Mouse (Mus musculus): ENCODE results near the gene Foxk1. TPM values are rescaled to one million over a fixed set of nuclear protein-coding genes. Genes with fewer than 3 reads are reported as not detected.

Gene Foxk1
- polyA plus RNA-seq, 1 experiment from 2014 or later = 6.4 TPM

- Histone ChIP-seq H3K4me2 (no peak overlapping the region), H3K9ac (replicated peaks) (no peak overlapping the region), H3K4me1 (replicated peaks) (peaks cover 23% of the 10 kb centered on the region), H3K36me3 (no peaks in the 10 kb centered on the region), H3K27me3 (no peaks in the 10 kb centered on the region; the same call in 1 of the 2 replicates), H3K4me3 (replicated peaks) (no peak overlapping the region), H3K27ac (no peak overlapping the region), H3K9me3 (no peaks in the 10 kb centered on the region)
- WGBS = 72% methylated on average over 3 of the region's 3 CpGs
- no peak for ATAC-seq (ENCODE audit: insufficient number of reproducible peaks, insufficient read depth, low FRiP score, low TSS enrichment, low read depth)
Observed at GRCm38 (mm10) chr5:142505695-142506423, 104.6 kb downstream of the Foxk1 start.

DNA sequence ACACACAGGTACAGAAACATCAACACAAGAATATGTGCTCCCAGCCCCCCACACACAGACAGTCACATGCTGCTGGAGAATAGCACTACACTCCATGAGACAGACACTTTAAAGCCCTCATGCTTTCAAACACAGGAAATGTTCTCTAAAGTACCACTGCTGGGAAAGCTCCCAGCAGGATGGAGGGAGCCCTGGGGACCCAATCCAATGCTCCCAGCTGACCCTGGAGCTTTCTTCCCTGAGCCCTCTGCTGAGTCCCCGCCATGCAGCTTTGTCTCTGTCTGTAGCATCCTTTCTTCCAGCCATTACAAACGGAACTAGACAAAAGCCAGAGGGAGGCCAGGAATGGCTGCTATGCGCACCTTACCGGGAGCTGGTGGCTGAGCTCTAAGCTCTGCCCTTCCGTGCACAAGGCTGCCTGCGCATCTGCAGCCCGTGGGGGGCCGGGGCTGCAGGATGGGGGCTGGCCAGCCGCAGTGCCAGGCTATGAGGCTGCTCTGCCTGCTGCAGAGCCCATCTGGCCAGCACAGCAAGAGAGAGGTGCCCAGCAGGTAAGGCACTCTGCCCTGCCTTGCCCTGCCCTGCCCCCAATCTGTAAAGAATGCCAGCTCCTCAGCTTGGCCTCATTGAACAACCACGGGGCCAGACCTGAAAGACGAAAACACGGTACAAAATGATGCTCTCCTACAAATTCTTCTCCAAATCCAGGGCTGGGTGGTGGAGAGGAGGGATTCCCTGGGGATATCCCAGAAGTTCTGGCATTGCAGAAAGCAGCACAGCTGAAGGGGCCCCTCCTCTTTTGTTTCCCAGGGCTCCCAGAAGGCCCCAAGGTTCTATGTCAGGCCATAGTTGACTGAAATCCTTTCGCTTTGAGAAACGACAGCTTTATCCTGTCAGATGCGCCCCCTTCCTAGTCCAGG is 108.1 kb downstream of the Foxk1 start:
- no peaks in the 10 kb centered on the region for H3K36me3 ChIP-seq
- H3K27me3 ChIP-seq = no peaks in the 10 kb centered on the region; the same call in 1 of the 2 replicates
- ATAC-seq (ENCODE audit: insufficient number of reproducible peaks, insufficient read depth, low FRiP score, low TSS enrichment, low read depth) = no peak
- peaks cover 14% of the 10 kb centered on the region for H3K4me1 ChIP-seq (replicated peaks)
- 0 out of 2 replicates have a peak overlapping the region, but pooled peaks have one; percentile 29 for H3K27ac ChIP-seq
- H3K4me3 ChIP-seq (replicated peaks) = peak overlapping the region; percentile 22; the same call in 1 of the 2 replicates
- peak overlapping the region; percentile 23; the same call in 1 of the 2 replicates for H3K9ac ChIP-seq (replicated peaks)
- peak overlapping the region; percentile 48 for H3K4me2 ChIP-seq
- WGBS = 29% methylated on average over 15 of the region's 15 CpGs
- no peaks in the 10 kb centered on the region for H3K9me3 ChIP-seq

- Histone ChIP-seq H3K27ac (no peak overlapping the region), H3K9me3 (no peaks in the 10 kb centered on the region), H3K4me1 (replicated peaks) (peaks cover 14% of the 10 kb centered on the region), H3K27me3 (no peaks in the 10 kb centered on the region; the same call in 1 of the 2 replicates), H3K9ac (replicated peaks) (no peak overlapping the region; the same call in 1 of the 2 replicates), H3K4me3 (replicated peaks) (no peak overlapping the region), H3K36me3 (no peaks in the 10 kb centered on the region), H3K4me2 (peak overlapping the region; percentile 48; the same call in 1 of the 2 replicates)
- ATAC-seq (ENCODE audit: insufficient number of reproducible peaks, insufficient read depth, low FRiP score, low TSS enrichment, low read depth) = no peak
- WGBS = 60% methylated on average over 7 of the region's 7 CpGs
Observed at GRCm38 (mm10) chr5:142510061-142510414, 108.7 kb downstream of the Foxk1 start.

Other genes starting within 250 kb of the Foxk1 start
- 8.8 and 9.2 TPM in 2 replicates for gene Ap5z1, start 62.4 kb downstream of the Foxk1 start, polyA plus RNA-seq (2016; fragmentation: Nextera tagmentation; extraction: Ambion mirVana)
- 0.13 and 0.27 TPM in 2 replicates for gene Papolb, start 128.6 kb downstream of the Foxk1 start, polyA plus RNA-seq (2016; fragmentation: Nextera tagmentation; extraction: Ambion mirVana)
- gene Radil, start 149.6 kb downstream of the Foxk1 start, polyA plus RNA-seq (2016; fragmentation: Nextera tagmentation; extraction: Ambion mirVana) = 2.8 and 4.4 TPM in 2 replicates
- gene Mmd2, start 207.3 kb downstream of the Foxk1 start, polyA plus RNA-seq (2016; fragmentation: Nextera tagmentation; extraction: Ambion mirVana) = 1.2 and 1.3 TPM in 2 replicates
- 68.3 and 69.9 TPM in 2 replicates for gene Wipi2, start 226.2 kb downstream of the Foxk1 start, polyA plus RNA-seq (2016; fragmentation: Nextera tagmentation; extraction: Ambion mirVana)